Mouse (Mus musculus) lung, postnatal 0 days (tissue): Measurements from ENCODE around the gene Ankrd23.

Source experiments
- CTCF ChIP-seq: IDR thresholded peaks from 2 replicates; pipeline ENCODE4 v1.5.1; 2016; ENCODE audit warnings: antibody characterized with exemption, mild to moderate bottlenecking
- EP300 ChIP-seq: IDR thresholded peaks from 2 replicates; pipeline ENCODE4 v1.6.1; 2016; ENCODE audit warnings: antibody characterized with exemption, mild to moderate bottlenecking, control low read depth

GRCm38 (mm10) chr1:36529274-36529673 lies 7.4 kb downstream of the Ankrd23 start:
- TF ChIP-seq CTCF (no peak), EP300 (no peak)
